Mouse (Mus musculus): ENCODE measurements at regions not wholly inside any gene's neighbourhood (a gene's known extent, or its start where the extent isn't known, plus 50 kb on each side); places are given as distances from the start of the nearest gene placed in this dataset.

- no peak for DNase-seq (ENCODE audit: low spot score in 2 of 2)
Measured at GRCm38 (mm10) chr1:129219098-129219497, 54.0 kb upstream of the Thsd7b start.

GRCm38 (mm10) chr1:129208806-129209205 is 64.3 kb upstream of the Thsd7b start:
- DNase-seq (ENCODE audit: low spot score in 2 of 2) = no peak

GRCm38 (mm10) chr1:129208406-129208805 is 64.7 kb upstream of the Thsd7b start:
- DNase-seq (ENCODE audit: low spot score in 2 of 2) = no peak

- DNase-seq (ENCODE audit: low spot score in 2 of 2) = no peak
Measured at GRCm38 (mm10) chr1:129207674-129208073, 65.4 kb upstream of the Thsd7b start.

- no peak for DNase-seq (ENCODE audit: low spot score in 2 of 2)
Measured at GRCm38 (mm10) chr1:129180174-129180759, 92.8 kb upstream of the Thsd7b start.

- no peak for DNase-seq (ENCODE audit: low spot score in 2 of 2)
Measured at GRCm38 (mm10) chr1:129169936-129170335, 103.2 kb upstream of the Thsd7b start.

- DNase-seq (ENCODE audit: low spot score in 2 of 2) = no peak
Measured at GRCm38 (mm10) chr1:129150643-129151042, 122.5 kb upstream of the Thsd7b start.

GRCm38 (mm10) chr1:129148733-129149388 is 124.2 kb upstream of the Thsd7b start:
- no peak for DNase-seq (ENCODE audit: low spot score in 2 of 2)

- no peak for DNase-seq (ENCODE audit: low spot score in 2 of 2)
Measured at GRCm38 (mm10) chr1:129146395-129147094, 126.6 kb upstream of the Thsd7b start.

- DNase-seq (ENCODE audit: low spot score in 2 of 2) = no peak
Measured at GRCm38 (mm10) chr1:129138783-129139182, 134.3 kb upstream of the Thsd7b start.

GRCm38 (mm10) chr1:129106961-129107557 is 166.0 kb upstream of the Thsd7b start:
- no peak for DNase-seq (ENCODE audit: low spot score in 2 of 2)

- DNase-seq (ENCODE audit: low spot score in 2 of 2) = peak; percentile 8 to 22
Measured at GRCm38 (mm10) chr1:129100997-129101396, 172.1 kb upstream of the Thsd7b start.

GRCm38 (mm10) chr1:129078274-129078673 is 194.8 kb upstream of the Thsd7b start:
- DNase-seq (ENCODE audit: low spot score in 2 of 2) = no peak

- peak; percentile 63 to 80 for DNase-seq (ENCODE audit: low spot score in 2 of 2)
Measured at GRCm38 (mm10) chr1:129057182-129057581, 215.9 kb upstream of the Thsd7b start.

GRCm38 (mm10) chr1:129055252-129055651 is 217.8 kb upstream of the Thsd7b start:
- DNase-seq (ENCODE audit: low spot score in 2 of 2) = peak in 1 of 2 experiments; percentile 1

- DNase-seq (ENCODE audit: low spot score in 2 of 2) = no peak
Measured at GRCm38 (mm10) chr1:129033707-129034106, 239.4 kb upstream of the Thsd7b start.

- DNase-seq (ENCODE audit: low spot score in 2 of 2) = no peak
Measured at GRCm38 (mm10) chr1:129005899-129006298, 267.2 kb upstream of the Thsd7b start.

- no peak for DNase-seq (ENCODE audit: low spot score in 2 of 2)
Measured at GRCm38 (mm10) chr1:129002286-129002685, 270.8 kb upstream of the Thsd7b start.

GRCm38 (mm10) chr1:129001766-129002165 is 271.3 kb upstream of the Thsd7b start:
- DNase-seq (ENCODE audit: low spot score in 2 of 2) = no peak

- DNase-seq (ENCODE audit: low spot score in 2 of 2) = no peak
Measured at GRCm38 (mm10) chr1:128999741-129000517, 273.2 kb upstream of the Thsd7b start.

GRCm38 (mm10) chr1:128994655-128995054 is 278.4 kb upstream of the Thsd7b start:
- no peak for DNase-seq (ENCODE audit: low spot score in 2 of 2)

- no peak for DNase-seq (ENCODE audit: low spot score in 2 of 2)
Measured at GRCm38 (mm10) chr1:128983411-128983810, 289.7 kb upstream of the Thsd7b start.

Data from heart, adult 9 months (tissue).